Mouse (Mus musculus): Measurements from ENCODE around the gene Uap1l1. TPM values are rescaled to one million over a fixed set of nuclear protein-coding genes. Genes with fewer than 3 reads are reported as not detected.

The Uap1l1 gene
- polyA plus RNA-seq, 1 experiment: 65.3 TPM

DNA sequence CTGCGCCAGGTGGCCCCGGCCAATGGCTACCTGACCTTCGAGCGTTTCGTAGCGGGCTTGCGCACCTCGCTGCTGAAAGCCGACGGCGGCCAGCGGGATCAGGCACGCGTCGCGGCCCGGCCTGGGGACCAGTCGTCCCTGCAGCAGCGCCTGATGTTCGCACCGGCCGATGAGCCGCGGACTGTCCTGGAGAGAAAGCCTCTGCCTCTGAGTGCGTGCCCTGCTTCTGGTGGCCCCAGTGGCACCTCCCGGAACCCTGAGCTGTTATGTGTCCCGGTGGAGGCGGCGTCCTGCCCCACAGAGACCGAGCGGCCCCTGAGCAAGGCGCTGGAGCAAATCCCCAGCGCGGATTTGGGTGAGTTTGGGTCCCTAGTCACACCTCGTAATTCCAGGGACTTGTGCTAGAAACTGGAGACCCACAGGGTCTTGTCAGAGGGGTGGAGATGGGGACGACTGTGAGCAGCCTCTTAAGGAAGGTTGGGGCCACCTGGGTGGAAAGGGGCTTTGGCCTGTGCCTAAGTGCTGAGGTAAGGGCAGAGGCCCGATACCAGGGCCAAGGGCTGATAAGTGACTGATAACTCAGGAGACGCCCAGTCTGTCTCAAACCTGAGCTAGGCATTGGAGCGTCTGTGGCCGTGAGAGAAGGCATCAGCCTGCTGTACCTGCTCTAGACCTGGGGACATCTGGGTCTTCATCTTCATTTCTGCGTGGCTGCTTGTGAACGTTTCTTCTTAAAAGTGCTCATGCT lies 7.3 kb upstream of the Uap1l1 start:
- no peak for DNase-seq
- TF ChIP-seq POLR2A (IDR thresholded peaks at IDR 0.05; ENCODE audit: borderline replicate concordance, extremely low read depth, low read depth, low read length) (no peak), CTCF (IDR thresholded peaks at IDR 0.05; ENCODE audit: insufficient read depth, low read length) (no peak)
- Histone ChIP-seq H3K4me1 (ENCODE audit: control insufficient read depth, insufficient read depth, low read length) (peaks cover 6% of the 10 kb centered on the region; the same call in 1 of the 2 replicates), H3K4me3 (replicated peaks; ENCODE audit: extremely low read depth, low read depth, low read length) (peak overlapping the region; percentile 53)
- 3% methylated on average over 42 of the region's 42 CpGs for WGBS

GRCm38 (mm10) chr2:25371764-25372643 lies 6.5 kb upstream of the Uap1l1 start, which contains the start of gene Sapcd2:
TSS of gene Sapcd2 (plus strand) at chr2:25372321.
- DNase-seq: peak; percentile 79
- Histone ChIP-seq H3K4me1 (ENCODE audit: control insufficient read depth, insufficient read depth, low read length) (peaks cover 6% of the 10 kb centered on the region; the same call in 1 of the 2 replicates), H3K4me3 (replicated peaks; ENCODE audit: extremely low read depth, low read depth, low read length) (peak within 1 kb of the TSS; percentile 74)
- TF ChIP-seq CTCF (IDR thresholded peaks at IDR 0.05; ENCODE audit: insufficient read depth, low read length) (no peak), POLR2A (IDR thresholded peaks at IDR 0.05; ENCODE audit: borderline replicate concordance, extremely low read depth, low read depth, low read length) (no peak)
- 2% methylated on average over 65 of the region's 65 CpGs for WGBS

GRCm38 (mm10) chr2:25369996-25370395 lies 4.5 kb upstream of the Uap1l1 start:
- Histone ChIP-seq H3K4me3 (replicated peaks; ENCODE audit: extremely low read depth, low read depth, low read length) (no peak overlapping the region), H3K4me1 (ENCODE audit: control insufficient read depth, insufficient read depth, low read length) (peaks cover 6% of the 10 kb centered on the region; the same call in 1 of the 2 replicates)
- TF ChIP-seq CTCF (IDR thresholded peaks at IDR 0.05; ENCODE audit: insufficient read depth, low read length) (no peak), POLR2A (IDR thresholded peaks at IDR 0.05; ENCODE audit: borderline replicate concordance, extremely low read depth, low read depth, low read length) (no peak)
- no peak for DNase-seq
- WGBS: 81% methylated on average over 3 of the region's 3 CpGs

DNA sequence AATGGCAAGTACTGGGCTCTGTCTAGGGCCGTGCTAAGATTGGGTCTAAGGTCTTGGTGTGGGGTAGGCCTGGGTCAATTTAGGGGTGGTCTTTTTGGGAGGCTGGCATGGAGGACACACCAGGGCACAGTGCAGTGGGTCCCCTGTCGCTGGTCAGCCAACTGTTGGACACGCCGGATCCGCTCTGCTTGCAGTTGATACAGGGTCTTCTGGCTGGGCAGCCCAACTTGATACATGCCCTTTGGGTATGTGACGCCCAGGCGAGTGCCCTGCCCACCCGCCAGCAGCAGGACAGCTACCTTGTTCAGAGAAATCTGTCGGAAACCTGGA lies 756 bp downstream of the Uap1l1 start:
- H3K4me1 ChIP-seq (ENCODE audit: control insufficient read depth, insufficient read depth, low read length): peaks cover 15% of the 10 kb centered on the region
- WGBS: 37% methylated on average over 9 of the region's 9 CpGs
- H3K4me3 ChIP-seq (replicated peaks; ENCODE audit: extremely low read depth, low read depth, low read length): peak overlapping the region; percentile 69
- DNase-seq: no peak
- TF ChIP-seq CTCF (IDR thresholded peaks at IDR 0.05; ENCODE audit: insufficient read depth, low read length): no peak
- TF ChIP-seq POLR2A (IDR thresholded peaks at IDR 0.05; ENCODE audit: borderline replicate concordance, extremely low read depth, low read depth, low read length): no peak

- peak overlapping the region; percentile 7 for H3K4me3 ChIP-seq (replicated peaks; ENCODE audit: extremely low read depth, low read depth, low read length)
- no peak for DNase-seq
- TF ChIP-seq POLR2A (IDR thresholded peaks at IDR 0.05; ENCODE audit: borderline replicate concordance, extremely low read depth, low read depth, low read length): no peak
- no peak for TF ChIP-seq CTCF (IDR thresholded peaks at IDR 0.05; ENCODE audit: insufficient read depth, low read length)
- WGBS: 87% methylated on average over 4 of the region's 4 CpGs
- H3K4me1 ChIP-seq (ENCODE audit: control insufficient read depth, insufficient read depth, low read length): peaks cover 15% of the 10 kb centered on the region
Observed at GRCm38 (mm10) chr2:25364313-25364712, 1.2 kb downstream of the Uap1l1 start.

- TF ChIP-seq CTCF (IDR thresholded peaks at IDR 0.05; ENCODE audit: insufficient read depth, low read length) (no peak), POLR2A (IDR thresholded peaks at IDR 0.05; ENCODE audit: borderline replicate concordance, extremely low read depth, low read depth, low read length) (no peak)
- H3K4me1 ChIP-seq (ENCODE audit: control insufficient read depth, insufficient read depth, low read length): peaks cover 15% of the 10 kb centered on the region
Observed at GRCm38 (mm10) chr2:25363478-25364178, 1.9 kb downstream of the Uap1l1 start.

GRCm38 (mm10) chr2:25359848-25360247 lies 5.6 kb downstream of the Uap1l1 start:
- peaks cover 24% of the 10 kb centered on the region for H3K4me1 ChIP-seq (ENCODE audit: control insufficient read depth, insufficient read depth, low read length)
- WGBS: 70% methylated on average over 4 of the region's 4 CpGs
- DNase-seq: no peak
- TF ChIP-seq CTCF (IDR thresholded peaks at IDR 0.05; ENCODE audit: insufficient read depth, low read length): no peak
- TF ChIP-seq POLR2A (IDR thresholded peaks at IDR 0.05; ENCODE audit: borderline replicate concordance, extremely low read depth, low read depth, low read length): no peak
- H3K4me3 ChIP-seq (replicated peaks; ENCODE audit: extremely low read depth, low read depth, low read length): no peak overlapping the region

More at GRCm38 (mm10) chr2:25363478-25364178, 1.9 kb downstream of the Uap1l1 start:
- 39% methylated on average over 13 of the region's 13 CpGs for WGBS
- H3K4me3 ChIP-seq (replicated peaks; ENCODE audit: extremely low read depth, low read depth, low read length): peak overlapping the region; percentile 8
- peak; percentile 46 for DNase-seq

DNA sequence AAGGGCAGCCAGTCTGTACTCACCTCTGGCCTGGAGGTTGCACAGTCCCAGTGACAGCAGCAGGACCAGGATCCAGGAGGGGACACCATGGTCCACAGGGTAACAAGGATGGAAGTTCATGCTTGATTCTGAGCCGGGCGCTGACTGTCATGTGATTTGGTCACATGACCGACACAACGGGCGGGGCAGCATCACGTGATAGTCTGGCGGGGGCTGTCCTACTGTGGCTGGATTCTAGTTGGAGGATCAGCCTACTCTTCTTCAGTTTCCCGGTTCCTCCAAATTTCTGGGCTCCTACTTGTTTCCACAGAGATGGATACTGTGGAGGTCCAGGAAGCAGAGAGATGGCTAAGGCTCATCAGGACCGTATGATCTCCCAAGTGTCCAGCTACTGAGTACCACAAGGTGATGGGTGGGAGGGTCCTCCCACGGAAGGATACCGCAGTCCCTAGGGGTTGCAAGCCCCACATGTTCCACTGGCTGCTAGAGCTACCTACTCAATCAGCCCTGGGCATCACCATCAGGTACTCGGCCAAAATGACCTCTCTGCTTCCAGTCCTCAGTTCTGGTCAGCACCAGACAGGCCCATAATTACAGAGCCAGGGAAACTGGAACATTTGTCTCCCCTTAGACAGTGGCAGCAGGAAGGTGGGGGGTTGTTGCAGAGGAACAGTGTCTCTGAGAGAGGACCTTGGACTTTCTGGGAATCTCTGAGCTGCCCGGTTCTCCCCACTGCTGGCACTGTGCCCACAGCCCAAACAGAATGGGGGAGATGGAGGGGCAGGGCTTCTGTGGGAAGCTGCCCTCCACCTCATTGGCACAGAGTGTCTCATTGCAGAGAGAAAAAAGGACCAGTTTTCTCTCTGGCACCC lies 9.0 kb downstream of the Uap1l1 start, which contains the start of gene Dpp7:
Dpp7 (minus strand) TSS at position 152 of the 872 bp plus-strand sequence.
- TF ChIP-seq CTCF (IDR thresholded peaks at IDR 0.05; ENCODE audit: insufficient read depth, low read length) (no peak), POLR2A (IDR thresholded peaks at IDR 0.05; ENCODE audit: borderline replicate concordance, extremely low read depth, low read depth, low read length) (peak; percentile 64; the same call in 1 of the 2 replicates)
- peak; percentile 73 for DNase-seq
- 3% methylated on average over 13 of the region's 13 CpGs for WGBS

More for the DNA sequence above, 9.0 kb downstream of the Uap1l1 start, which contains the start of gene Dpp7:
- H3K4me3 ChIP-seq (replicated peaks; ENCODE audit: extremely low read depth, low read depth, low read length): peak within 1 kb of the TSS; percentile 71
- H3K4me1 ChIP-seq (ENCODE audit: control insufficient read depth, insufficient read depth, low read length): peaks cover 9% of the 10 kb centered on the region; the same call in 1 of the 2 replicates
